Mouse (Mus musculus) heart, postnatal 0 days (tissue): ENCODE results near the gene Chmp6. TPM values are rescaled to one million over a fixed set of nuclear protein-coding genes. Genes with fewer than 3 reads are reported as not detected.

ENCODE experiments used
- ATAC-seq: fragments of 200-750 bp; cut with Nextera tagmentation; 2 replicates; pipeline ENCODE4 v1.8.0; 2017; ENCODE audit warnings: low read depth, moderate number of reproducible peaks, moderate library complexity; ENCODE audit not compliant: insufficient read depth
- DNase-seq: peaks from one replicate; pipeline ENCODE4 v3.0.0-alpha.2; 2016; ENCODE audit warnings: low spot score
- H3K27ac ChIP-seq: fragments of 300-500 bp; sonication (generic); 2 replicates; pipeline ENCODE4 v1.5.1; 2014; ENCODE audit warnings: low read depth, mild to moderate bottlenecking
- H3K27me3 ChIP-seq: fragments of 300-500 bp; sonication (generic); 2 replicates; pipeline ENCODE4 v1.6.1; 2014; ENCODE audit warnings: low read length, mixed read lengths; ENCODE audit not compliant: control insufficient read depth, insufficient read depth
- H3K36me3 ChIP-seq: fragments of 300-500 bp; sonication (generic); replicated peaks from 2 replicates; pipeline ENCODE4 v1.6.1; 2014; ENCODE audit warnings: low read length, mixed read lengths; ENCODE audit not compliant: control insufficient read depth, insufficient read depth
- H3K4me1 ChIP-seq: fragments of 300-500 bp; sonication (generic); 2 replicates; pipeline ENCODE4 v1.6.1; 2014; ENCODE audit warnings: antibody characterized with exemption; ENCODE audit not compliant: control insufficient read depth, insufficient read depth
- H3K4me2 ChIP-seq: fragments of 300-500 bp; sonication (generic); 2 replicates; pipeline ENCODE4 v1.6.1; 2014; ENCODE audit warnings: low read depth, mild to moderate bottlenecking, low read length, moderate library complexity
- H3K4me3 ChIP-seq: fragments of 300-500 bp; sonication (generic); 2 replicates; pipeline ENCODE4 v1.5.1; 2014; ENCODE audit warnings: low read depth, low read length
- H3K9ac ChIP-seq: fragments of 300-500 bp; sonication (generic); replicated peaks from 2 replicates; pipeline ENCODE4 v1.6.1; 2014; ENCODE audit warnings: low read depth, low read length, mixed read lengths
- H3K9me3 ChIP-seq: fragments of 300-500 bp; sonication (generic); replicated peaks from 2 replicates; pipeline ENCODE4 v1.6.1; 2016; ENCODE audit warnings: low read length; ENCODE audit not compliant: control insufficient read depth
- CTCF ChIP-seq: IDR thresholded peaks from 2 replicates; pipeline ENCODE4 v1.5.1; 2016; ENCODE audit warnings: antibody characterized with exemption, control low read depth, low read depth
- EP300 ChIP-seq: IDR thresholded peaks from 2 replicates; pipeline ENCODE4 v1.6.1; 2016; ENCODE audit warnings: antibody characterized with exemption, low read depth
- WGBS: fragments of 180-500 bp; shearing (Covaris S2); extraction: QIAGEN DNeasy Blood & Tissue Kit; methylation state at CpG from one replicate; pipeline ENCODE4 v1.1.7; 2014; 5-methylcytosine and 5-hydroxymethylcytosine counted together
- polyA plus RNA-seq: library from polyadenylated mRNA; unstranded; fragments of >200 nt; fragmentation: Nextera tagmentation; extraction: Ambion mirVana; gene quantifications from 2 replicates; pipeline ENCODE4 v1.2.1, GENCODE M21; 2015
- total RNA-seq: library from RNA; depleted of rRNA; stranded (reverse); fragments of >200 nt; gene quantifications from 2 replicates; pipeline ENCODE4 v1.2.3, GENCODE M21; 2014; ENCODE audit warnings: low replicate concordance; rRNA removed

Chmp6 gene
- 57.7 and 66.6 TPM in 2 replicates for total RNA-seq
- polyA plus RNA-seq, result 60.1 and 65.2 TPM in 2 replicates

GRCm38 (mm10) chr11:119913291-119913934, at the start of gene Chmp6:
TSS of gene Chmp6 (plus strand) at chr11:119913441.
- Histone ChIP-seq H3K4me1 (peaks cover 26% of the 10 kb centered on the region), H3K4me2 (peak within 1 kb of the TSS; percentile 81), H3K36me3 (peaks cover 16% of the 10 kb centered on the region), H3K27ac (peak within 1 kb of the TSS; percentile 80), H3K9me3 (no peaks in the 10 kb centered on the region), H3K9ac (peak within 1 kb of the TSS; percentile 93), H3K27me3 (no peaks in the 10 kb centered on the region), H3K4me3 (peak within 1 kb of the TSS; percentile 90)
- under 1% methylated on average over 47 of the region's 48 CpGs for WGBS
- peak; percentile 62; the same call in 1 of the 2 replicates for TF ChIP-seq EP300
- no peak for TF ChIP-seq CTCF
- DNase-seq, result peak; percentile 63
- ATAC-seq, result peak; percentile 71

GRCm38 (mm10) chr11:119866837-119867236, 46.4 kb upstream of the Chmp6 start:
- WGBS, result 82% methylated on average over 6 of the region's 6 CpGs
- H3K9ac ChIP-seq, result no peak overlapping the region
- H3K4me1 ChIP-seq, result no peaks in the 10 kb centered on the region
- no peak overlapping the region for H3K4me2 ChIP-seq
- H3K27ac ChIP-seq, result no peak overlapping the region
- peaks cover 50% of the 10 kb centered on the region for H3K36me3 ChIP-seq
- DNase-seq, result no peak
- TF ChIP-seq CTCF (no peak), EP300 (no peak)
- no peaks in the 10 kb centered on the region for H3K9me3 ChIP-seq
- ATAC-seq, result no peak
- no peaks in the 10 kb centered on the region for H3K27me3 ChIP-seq
- no peak overlapping the region for H3K4me3 ChIP-seq

- peaks cover 59% of the 10 kb centered on the region for H3K36me3 ChIP-seq
Measured at GRCm38 (mm10) chr11:119868138-119868537, 45.1 kb upstream of the Chmp6 start.

DNA sequence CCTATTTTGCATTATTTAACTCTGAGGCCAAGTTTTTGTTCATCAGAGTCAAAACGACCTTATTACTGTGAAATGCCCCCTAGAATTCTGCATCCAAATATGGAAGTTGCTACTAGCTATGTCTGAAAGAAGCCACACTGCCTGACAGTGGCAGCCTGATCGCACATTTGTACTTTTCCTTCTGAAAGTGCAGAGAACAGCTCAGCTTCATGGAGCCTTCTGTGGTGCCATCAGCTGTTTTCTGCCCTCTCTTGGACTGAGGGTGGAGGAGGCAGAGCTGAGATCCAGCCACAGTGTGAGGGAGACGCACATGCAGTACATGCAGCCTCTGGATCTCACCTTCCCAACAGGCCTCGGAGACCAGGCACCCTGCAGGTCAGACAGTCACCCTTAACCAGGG, 44.7 kb upstream of the Chmp6 start:
- Histone ChIP-seq H3K4me3 (no peak overlapping the region), H3K27me3 (no peaks in the 10 kb centered on the region), H3K9ac (no peak overlapping the region), H3K4me2 (no peak overlapping the region), H3K36me3 (peaks cover 61% of the 10 kb centered on the region), H3K9me3 (no peaks in the 10 kb centered on the region), H3K27ac (no peak overlapping the region), H3K4me1 (no peaks in the 10 kb centered on the region)
- ATAC-seq (no peak), DNase-seq (no peak)
- 83% methylated on average over 4 of the region's 4 CpGs for WGBS
- TF ChIP-seq CTCF, result no peak
- no peak for TF ChIP-seq EP300

More at GRCm38 (mm10) chr11:119868138-119868537, 45.1 kb upstream of the Chmp6 start:
- Histone ChIP-seq H3K4me1 (no peaks in the 10 kb centered on the region), H3K4me3 (no peak overlapping the region), H3K27ac (no peak overlapping the region), H3K4me2 (no peak overlapping the region), H3K9me3 (no peaks in the 10 kb centered on the region), H3K27me3 (no peaks in the 10 kb centered on the region), H3K9ac (no peak overlapping the region)
- TF ChIP-seq EP300 (no peak), CTCF (no peak)
- ATAC-seq, result no peak
- WGBS, result 80% methylated on average over 3 of the region's 3 CpGs
- DNase-seq, result no peak

- no peak overlapping the region for H3K9ac ChIP-seq
- DNase-seq (no peak), ATAC-seq (no peak)
- peaks cover 72% of the 10 kb centered on the region for H3K36me3 ChIP-seq
- H3K4me3 ChIP-seq, result no peak overlapping the region
- no peak overlapping the region for H3K4me2 ChIP-seq
- no peak for TF ChIP-seq EP300
- no peak for TF ChIP-seq CTCF
- no peaks in the 10 kb centered on the region for H3K9me3 ChIP-seq
- 79% methylated on average over 7 of the region's 7 CpGs for WGBS
- no peaks in the 10 kb centered on the region for H3K4me1 ChIP-seq
- H3K27me3 ChIP-seq, result no peaks in the 10 kb centered on the region
- no peak overlapping the region for H3K27ac ChIP-seq
Measured at GRCm38 (mm10) chr11:119871141-119871540, 42.1 kb upstream of the Chmp6 start.

DNA sequence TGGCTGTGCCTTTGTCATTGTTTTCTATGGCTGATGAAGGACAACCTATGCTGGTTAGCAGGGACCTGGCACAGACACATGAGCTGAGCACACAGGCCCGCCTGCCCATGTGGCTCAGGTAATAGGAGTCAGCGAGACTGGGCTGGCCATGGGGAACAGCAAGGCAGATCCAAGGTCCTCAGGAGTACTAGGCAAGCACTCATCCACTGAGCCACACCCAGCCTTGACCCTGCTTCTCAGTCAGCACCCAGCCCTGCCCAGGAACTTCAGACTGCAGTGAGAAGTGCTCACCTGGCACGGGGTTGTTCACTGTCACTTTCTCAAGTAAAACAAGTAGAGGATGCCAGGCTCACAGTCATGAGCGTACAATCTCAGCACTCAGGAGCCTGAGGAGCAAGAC, 39.6 kb upstream of the Chmp6 start:
- H3K4me1 ChIP-seq, result no peaks in the 10 kb centered on the region
- no peak overlapping the region for H3K4me2 ChIP-seq
- peaks cover 82% of the 10 kb centered on the region for H3K36me3 ChIP-seq
- no peaks in the 10 kb centered on the region for H3K9me3 ChIP-seq
- H3K27me3 ChIP-seq, result no peaks in the 10 kb centered on the region
- DNase-seq (no peak), ATAC-seq (no peak)
- H3K9ac ChIP-seq, result no peak overlapping the region
- TF ChIP-seq EP300 (no peak), CTCF (no peak)
- no peak overlapping the region for H3K4me3 ChIP-seq
- WGBS, result 90% methylated on average over 4 of the region's 4 CpGs
- no peak overlapping the region for H3K27ac ChIP-seq
